Mouse (Mus musculus) testis, adult 2 months (tissue): ENCODE measurements at regions not wholly inside any gene's neighbourhood (a gene's known extent, or its start where the extent isn't known, plus 50 kb on each side); places are given as distances from the start of the nearest gene placed in this dataset.

Experiments
- CTCF ChIP-seq: fragments of 200-500 bp; IDR thresholded peaks from 2 replicates; pipeline ENCODE4 v1.5.1; 2012; ENCODE audit warnings: low read depth, mild to moderate bottlenecking, inconsistent platforms, low read length, moderate library complexity; ENCODE audit not compliant: control insufficient read depth, insufficient read depth, insufficient replicate concordance
- POLR2A ChIP-seq: fragments of 200-500 bp; IDR thresholded peaks from 2 replicates; pipeline ENCODE4 v1.6.1; 2012; ENCODE audit warnings: low read depth, mild to moderate bottlenecking, inconsistent platforms, low read length, moderate library complexity; ENCODE audit not compliant: control insufficient read depth

GRCm38 (mm10) chr7:68606278-68606677 is 142.8 kb downstream of the Arrdc4 start:
- no peak for TF ChIP-seq POLR2A
- no peak for TF ChIP-seq CTCF
